Mouse (Mus musculus): ENCODE results near the gene Gm29797. TPM values are rescaled to one million over a fixed set of nuclear protein-coding genes. Genes with fewer than 3 reads are reported as not detected.

The Gm29797 gene
- polyA plus RNA-seq, 1 experiment from 2014 or later: not detected

- Histone ChIP-seq H3K27me3 (no peaks in the 10 kb centered on the region), H3K4me2 (replicated peaks) (no peak overlapping the region), H3K9me3 (no peaks in the 10 kb centered on the region), H3K4me1 (peaks cover 2% of the 10 kb centered on the region), H3K27ac (no peak overlapping the region), H3K9ac (no peak overlapping the region), H3K4me3 (no peak overlapping the region), H3K36me3 (peaks cover 48% of the 10 kb centered on the region)
- no peak for ATAC-seq (ENCODE audit: insufficient number of reproducible peaks, insufficient read depth, low FRiP score, low TSS enrichment)
- WGBS: 93% methylated on average over 8 of the region's 8 CpGs
Measured at GRCm38 (mm10) chr2:181687586-181687985, 30.8 kb downstream of the Gm29797 start.

GRCm38 (mm10) chr2:181689466-181690160 is 32.8 kb downstream of the Gm29797 start:
- no peaks in the 10 kb centered on the region for H3K27me3 ChIP-seq
- peaks cover 45% of the 10 kb centered on the region for H3K36me3 ChIP-seq
- H3K27ac ChIP-seq: no peak overlapping the region
- H3K4me1 ChIP-seq: peaks cover 14% of the 10 kb centered on the region
- ATAC-seq (ENCODE audit: insufficient number of reproducible peaks, insufficient read depth, low FRiP score, low TSS enrichment): no peak
- H3K4me3 ChIP-seq: no peak overlapping the region
- H3K4me2 ChIP-seq (replicated peaks): no peak overlapping the region
- 92% methylated on average over 10 of the region's 10 CpGs for WGBS
- no peak overlapping the region for H3K9ac ChIP-seq
- no peaks in the 10 kb centered on the region for H3K9me3 ChIP-seq

GRCm38 (mm10) chr2:181691083-181691482 is 34.2 kb downstream of the Gm29797 start:
- Histone ChIP-seq H3K4me2 (replicated peaks) (no peak overlapping the region), H3K36me3 (peaks cover 43% of the 10 kb centered on the region), H3K4me3 (no peak overlapping the region), H3K9ac (no peak overlapping the region), H3K27ac (no peak overlapping the region), H3K27me3 (no peaks in the 10 kb centered on the region), H3K9me3 (no peaks in the 10 kb centered on the region), H3K4me1 (peaks cover 14% of the 10 kb centered on the region)
- no peak for ATAC-seq (ENCODE audit: insufficient number of reproducible peaks, insufficient read depth, low FRiP score, low TSS enrichment)
- WGBS: 87% methylated on average over 6 of the region's 6 CpGs

- peaks cover 14% of the 10 kb centered on the region for H3K4me1 ChIP-seq
- H3K27me3 ChIP-seq: no peaks in the 10 kb centered on the region
- H3K36me3 ChIP-seq: peaks cover 38% of the 10 kb centered on the region
- no peaks in the 10 kb centered on the region for H3K9me3 ChIP-seq
- no peak for ATAC-seq (ENCODE audit: insufficient number of reproducible peaks, insufficient read depth, low FRiP score, low TSS enrichment)
- H3K27ac ChIP-seq: no peak overlapping the region
- H3K4me2 ChIP-seq (replicated peaks): 0 out of 2 replicates have a peak overlapping the region, but pooled peaks have one; percentile 3
- no peak overlapping the region for H3K4me3 ChIP-seq
- peak overlapping the region; percentile 7; the same call in 1 of the 2 replicates for H3K9ac ChIP-seq
- 88% methylated on average over 4 of the region's 4 CpGs for WGBS
Measured at GRCm38 (mm10) chr2:181691571-181691970, 34.7 kb downstream of the Gm29797 start.

- Histone ChIP-seq H3K9me3 (no peaks in the 10 kb centered on the region), H3K4me3 (peak overlapping the region; percentile 69), H3K27me3 (no peaks in the 10 kb centered on the region), H3K9ac (no peak overlapping the region), H3K27ac (no peak overlapping the region), H3K36me3 (peaks cover 31% of the 10 kb centered on the region), H3K4me2 (replicated peaks) (peak overlapping the region; percentile 92; the same call in 1 of the 2 replicates), H3K4me1 (peaks cover 14% of the 10 kb centered on the region)
- 86% methylated on average over 3 of the region's 3 CpGs for WGBS
- no peak for ATAC-seq (ENCODE audit: insufficient number of reproducible peaks, insufficient read depth, low FRiP score, low TSS enrichment)
Measured at GRCm38 (mm10) chr2:181692304-181692703, 35.5 kb downstream of the Gm29797 start.

GRCm38 (mm10) chr2:181693339-181694280 is 36.8 kb downstream of the Gm29797 start, which contains the start of gene Rgs19:
Gene Rgs19 (minus strand): TSS chr2:181693977.
- Histone ChIP-seq H3K36me3 (peaks cover 19% of the 10 kb centered on the region), H3K4me2 (replicated peaks) (peak within 1 kb of the TSS; percentile 92), H3K27me3 (no peaks in the 10 kb centered on the region), H3K4me1 (peaks cover 14% of the 10 kb centered on the region), H3K4me3 (peak within 1 kb of the TSS; percentile 69), H3K9me3 (no peaks in the 10 kb centered on the region), H3K9ac (peak within 1 kb of the TSS; percentile 74), H3K27ac (peak within 1 kb of the TSS; percentile 55)
- under 1% methylated on average over 74 of the region's 75 CpGs for WGBS
- ATAC-seq (ENCODE audit: insufficient number of reproducible peaks, insufficient read depth, low FRiP score, low TSS enrichment): peak; percentile 82

GRCm38 (mm10) chr2:181694581-181694980 is 37.7 kb downstream of the Gm29797 start:
- Histone ChIP-seq H3K36me3 (peaks cover 10% of the 10 kb centered on the region; the same call in 1 of the 2 replicates), H3K9me3 (no peaks in the 10 kb centered on the region), H3K4me1 (peaks cover 14% of the 10 kb centered on the region), H3K4me2 (replicated peaks) (peak overlapping the region; percentile 92), H3K9ac (no peak overlapping the region), H3K4me3 (peak overlapping the region; percentile 69), H3K27me3 (no peaks in the 10 kb centered on the region), H3K27ac (peak overlapping the region; percentile 55; the same call in 1 of the 2 replicates)
- ATAC-seq (ENCODE audit: insufficient number of reproducible peaks, insufficient read depth, low FRiP score, low TSS enrichment): no peak
- WGBS: 88% methylated on average over 3 of the region's 3 CpGs

GRCm38 (mm10) chr2:181695776-181696175 is 38.9 kb downstream of the Gm29797 start:
- no peaks in the 10 kb centered on the region for H3K27me3 ChIP-seq
- no peak overlapping the region for H3K27ac ChIP-seq
- ATAC-seq (ENCODE audit: insufficient number of reproducible peaks, insufficient read depth, low FRiP score, low TSS enrichment): no peak

GRCm38 (mm10) chr2:181696801-181697420 is 40.1 kb downstream of the Gm29797 start:
- H3K4me1 ChIP-seq: peaks cover 14% of the 10 kb centered on the region
- 68% methylated on average over 33 of the region's 33 CpGs for WGBS

More at GRCm38 (mm10) chr2:181695776-181696175, 38.9 kb downstream of the Gm29797 start:
- H3K36me3 ChIP-seq: 0 out of 2 replicates have a peak, but pooled peaks cover 2% of the 10 kb centered on the region
- no peak overlapping the region for H3K9ac ChIP-seq
- H3K4me3 ChIP-seq: no peak overlapping the region
- no peaks in the 10 kb centered on the region for H3K9me3 ChIP-seq
- peaks cover 14% of the 10 kb centered on the region for H3K4me1 ChIP-seq
- H3K4me2 ChIP-seq (replicated peaks): no peak overlapping the region
- WGBS: 83% methylated on average over 1 of the region's 1 CpGs

GRCm38 (mm10) chr2:181698241-181698640 is 41.4 kb downstream of the Gm29797 start, which contains the start of gene Lkaaear1:
Gene Lkaaear1 (minus strand): TSS chr2:181698442.
- ATAC-seq (ENCODE audit: insufficient number of reproducible peaks, insufficient read depth, low FRiP score, low TSS enrichment): no peak
- 50% methylated on average over 5 of the region's 5 CpGs for WGBS
- H3K27ac ChIP-seq: no peak within 1 kb of the TSS
- no peaks in the 10 kb centered on the region for H3K36me3 ChIP-seq
- 0 out of 2 replicates have a peak, but pooled peaks cover 6% of the 10 kb centered on the region for H3K4me1 ChIP-seq
- H3K9me3 ChIP-seq: no peaks in the 10 kb centered on the region
- no peak within 1 kb of the TSS for H3K4me3 ChIP-seq
- H3K9ac ChIP-seq: no peak within 1 kb of the TSS
- no peaks in the 10 kb centered on the region for H3K27me3 ChIP-seq
- no peak within 1 kb of the TSS for H3K4me2 ChIP-seq (replicated peaks)

More at GRCm38 (mm10) chr2:181696801-181697420, 40.1 kb downstream of the Gm29797 start:
- Histone ChIP-seq H3K9me3 (no peaks in the 10 kb centered on the region), H3K9ac (no peak overlapping the region), H3K4me2 (replicated peaks) (no peak overlapping the region), H3K27me3 (no peaks in the 10 kb centered on the region), H3K27ac (no peak overlapping the region), H3K4me3 (no peak overlapping the region), H3K36me3 (no peaks in the 10 kb centered on the region)
- no peak for ATAC-seq (ENCODE audit: insufficient number of reproducible peaks, insufficient read depth, low FRiP score, low TSS enrichment)

- Histone ChIP-seq H3K4me2 (replicated peaks) (no peak overlapping the region), H3K9me3 (no peaks in the 10 kb centered on the region), H3K27me3 (no peaks in the 10 kb centered on the region), H3K9ac (no peak overlapping the region), H3K36me3 (no peaks in the 10 kb centered on the region), H3K27ac (no peak overlapping the region), H3K4me3 (no peak overlapping the region), H3K4me1 (no peaks in the 10 kb centered on the region)
- no peak for ATAC-seq (ENCODE audit: insufficient number of reproducible peaks, insufficient read depth, low FRiP score, low TSS enrichment)
- WGBS: 41% methylated on average over 4 of the region's 4 CpGs
Measured at GRCm38 (mm10) chr2:181706668-181707067, 49.8 kb downstream of the Gm29797 start.
